Mouse (Mus musculus): ENCODE results near the gene Tas2r115. TPM values are rescaled to one million over a fixed set of nuclear protein-coding genes. Genes with fewer than 3 reads are reported as not detected.
"Not testable (repeated sequence)": the region's sequence is repeated elsewhere in the genome, so short reads cannot be mapped to it uniquely, and the experiment has no call there.

Gene Tas2r115
- polyA plus RNA-seq (2015; fragmentation: Nextera tagmentation; extraction: Ambion mirVana), result not detected in 2 replicates

DNA sequence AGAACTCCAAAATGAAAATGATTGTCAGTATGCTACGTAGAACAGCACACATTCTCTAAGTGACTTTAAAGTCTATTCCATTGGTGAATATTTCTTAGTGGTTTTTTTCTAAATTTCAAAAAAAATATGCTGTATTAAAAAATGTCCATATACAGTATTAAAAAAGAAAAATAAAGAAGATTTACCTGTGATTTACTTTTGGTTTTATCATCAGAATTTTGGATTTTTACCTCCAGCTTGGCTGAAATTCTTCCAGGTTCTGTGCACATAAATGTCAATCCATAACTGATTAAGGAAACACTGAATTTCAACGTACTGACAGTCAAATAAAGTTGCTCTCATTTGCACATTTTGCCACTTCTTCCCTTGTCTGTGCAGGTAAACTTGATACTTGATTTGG lies at the start of gene Tas2r115:
Gene Tas2r115 (minus strand): TSS at position 101 of the 400 bp plus-strand sequence.
- H3K4me3 ChIP-seq, result no peak within 1 kb of the TSS
- no peak within 1 kb of the TSS for H3K4me2 ChIP-seq
- H3K27me3 ChIP-seq, result no peaks in the 10 kb centered on the region
- ATAC-seq (ENCODE audit: insufficient number of reproducible peaks, insufficient read depth, low FRiP score, low TSS enrichment, low read depth), result no peak
- no peak within 1 kb of the TSS for H3K27ac ChIP-seq
- 69% methylated on average over 2 of the region's 2 CpGs for WGBS
- H3K4me1 ChIP-seq, result no peaks in the 10 kb centered on the region
- no peak within 1 kb of the TSS for H3K9ac ChIP-seq
- no peaks in the 10 kb centered on the region for H3K36me3 ChIP-seq
- no peaks in the 10 kb centered on the region for H3K9me3 ChIP-seq

- no peaks in the 10 kb centered on the region for H3K36me3 ChIP-seq
- no peak within 1 kb of the TSS for H3K27ac ChIP-seq
- no peaks in the 10 kb centered on the region for H3K9me3 ChIP-seq
- H3K4me3 ChIP-seq, result no peak within 1 kb of the TSS
- ATAC-seq (ENCODE audit: insufficient number of reproducible peaks, insufficient read depth, low FRiP score, low TSS enrichment, low read depth), result no peak
- H3K4me2 ChIP-seq, result no peak within 1 kb of the TSS
- H3K9ac ChIP-seq, result no peak within 1 kb of the TSS
- no peaks in the 10 kb centered on the region for H3K27me3 ChIP-seq
- H3K4me1 ChIP-seq, result no peaks in the 10 kb centered on the region
Observed at GRCm38 (mm10) chr6:132778062-132778461, 40.2 kb upstream of the Tas2r115 start, which contains the start of gene Tas2r136. TSS of gene Tas2r136 (minus strand) at chr6:132778162.

- Histone ChIP-seq H3K4me1 (no peaks in the 10 kb centered on the region), H3K27me3 (no peaks in the 10 kb centered on the region), H3K9ac (no peak within 1 kb of the TSS), H3K4me2 (no peak within 1 kb of the TSS), H3K36me3 (no peaks in the 10 kb centered on the region), H3K27ac (no peak within 1 kb of the TSS), H3K9me3 (no peaks in the 10 kb centered on the region), H3K4me3 (no peak within 1 kb of the TSS)
- 96% methylated on average over 2 of the region's 2 CpGs for WGBS
- ATAC-seq (ENCODE audit: insufficient number of reproducible peaks, insufficient read depth, low FRiP score, low TSS enrichment, low read depth), result no peak
Observed at GRCm38 (mm10) chr6:132761831-132762230, 24.0 kb upstream of the Tas2r115 start, which contains the start of gene Tas2r102. TSS of gene Tas2r102 (plus strand) at chr6:132762131.

DNA sequence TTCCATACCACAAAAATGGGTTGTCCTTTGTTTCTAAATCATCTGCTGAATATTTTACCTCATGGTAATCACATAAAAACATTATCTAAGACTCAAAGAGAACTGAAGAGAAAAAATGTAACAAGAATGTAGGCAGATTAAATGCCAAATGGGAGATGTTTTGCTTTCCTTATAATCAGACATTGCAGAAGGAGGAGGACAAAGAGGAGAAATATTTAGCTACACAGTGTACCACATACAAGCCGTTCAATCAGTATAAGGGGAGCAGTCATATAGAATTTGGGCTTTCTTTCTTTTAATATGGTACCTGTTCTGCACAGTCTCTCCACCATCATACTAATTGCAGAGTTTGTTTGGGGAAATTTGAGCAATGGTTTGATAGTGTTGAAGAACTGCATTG lies 16.6 kb upstream of the Tas2r115 start, which contains the start of gene Tas2r124:
Gene Tas2r124 (plus strand): TSS at position 301 of the 400 bp plus-strand sequence.
- Histone ChIP-seq H3K27ac (no peak within 1 kb of the TSS), H3K9me3 (no peaks in the 10 kb centered on the region), H3K27me3 (no peaks in the 10 kb centered on the region), H3K36me3 (no peaks in the 10 kb centered on the region), H3K4me3 (no peak within 1 kb of the TSS), H3K9ac (no peak within 1 kb of the TSS), H3K4me1 (no peaks in the 10 kb centered on the region), H3K4me2 (no peak within 1 kb of the TSS)
- no peak for ATAC-seq (ENCODE audit: insufficient number of reproducible peaks, insufficient read depth, low FRiP score, low TSS enrichment, low read depth)
- WGBS, result 70% methylated on average over 1 of the region's 1 CpGs

DNA sequence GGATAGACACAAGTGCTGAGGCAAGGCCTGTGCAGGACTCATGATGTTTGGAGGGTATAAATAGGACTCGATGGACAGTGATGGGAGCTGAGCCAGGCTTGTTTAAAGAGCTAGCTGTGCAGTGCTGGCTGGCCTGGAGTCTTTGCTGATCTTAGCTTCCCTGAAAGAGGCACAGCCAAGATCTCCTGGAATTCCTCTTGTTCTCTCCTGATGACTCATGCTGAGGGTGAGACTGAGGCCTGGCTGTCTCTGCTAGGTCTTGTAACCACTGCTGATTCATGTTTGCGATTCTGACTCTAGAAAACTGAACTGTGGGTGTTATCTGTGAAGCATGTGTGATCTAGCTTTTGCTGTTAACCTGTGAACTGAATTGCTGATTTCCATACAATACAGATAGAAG lies 12.4 kb upstream of the Tas2r115 start:
- no peak overlapping the region for H3K4me2 ChIP-seq
- no peak overlapping the region for H3K4me3 ChIP-seq
- H3K27me3 ChIP-seq, result no peaks in the 10 kb centered on the region
- H3K4me1 ChIP-seq, result no peaks in the 10 kb centered on the region
- no peaks in the 10 kb centered on the region for H3K9me3 ChIP-seq
- H3K36me3 ChIP-seq, result no peaks in the 10 kb centered on the region
- WGBS, result 87% methylated on average over 2 of the region's 2 CpGs
- no peak overlapping the region for H3K27ac ChIP-seq
- H3K9ac ChIP-seq, result no peak overlapping the region
- ATAC-seq (ENCODE audit: insufficient number of reproducible peaks, insufficient read depth, low FRiP score, low TSS enrichment, low read depth), result no peak

DNA sequence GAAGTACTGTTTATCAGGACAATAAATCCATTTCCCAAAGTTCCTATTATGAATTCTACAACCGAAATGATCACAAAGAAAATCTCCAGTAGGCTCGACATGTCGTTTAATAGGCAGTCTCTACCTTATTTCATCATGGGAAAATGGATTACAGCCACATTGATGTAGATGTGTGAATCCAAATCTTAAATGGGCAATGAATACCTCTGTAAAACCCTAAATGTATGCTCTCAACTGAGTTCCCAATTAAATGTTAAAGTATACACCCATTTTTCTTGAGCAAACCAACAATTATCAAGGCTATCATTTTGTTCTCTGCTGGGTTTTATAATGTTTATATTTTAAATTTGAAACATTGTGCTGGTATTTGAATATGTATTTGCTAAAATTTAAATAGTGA lies 26.0 kb downstream of the Tas2r115 start, which contains the start of gene Tas2r122:
Gene Tas2r122 (minus strand): TSS at position 101 of the 400 bp plus-strand sequence.
- Histone ChIP-seq H3K27ac (no peak within 1 kb of the TSS), H3K9me3 (no peaks in the 10 kb centered on the region), H3K9ac (no peak within 1 kb of the TSS), H3K36me3 (no peaks in the 10 kb centered on the region), H3K4me2 (no peak within 1 kb of the TSS), H3K27me3 (no peaks in the 10 kb centered on the region), H3K4me3 (no peak within 1 kb of the TSS), H3K4me1 (no peaks in the 10 kb centered on the region)
- 84% methylated on average over 3 of the region's 3 CpGs for WGBS
- no peak for ATAC-seq (ENCODE audit: insufficient number of reproducible peaks, insufficient read depth, low FRiP score, low TSS enrichment, low read depth)

GRCm38 (mm10) chr6:132700907-132701306 lies 36.9 kb downstream of the Tas2r115 start, which contains the start of gene Tas2r121:
TSS of gene Tas2r121 (minus strand) at chr6:132701007.
- Histone ChIP-seq H3K4me2 (no peak within 1 kb of the TSS), H3K27ac (no peak within 1 kb of the TSS), H3K36me3 (no peaks in the 10 kb centered on the region), H3K9me3 (no peaks in the 10 kb centered on the region), H3K4me3 (no peak within 1 kb of the TSS), H3K4me1 (no peaks in the 10 kb centered on the region), H3K27me3 (no peaks in the 10 kb centered on the region), H3K9ac (no peak within 1 kb of the TSS)
- no peak for ATAC-seq (ENCODE audit: insufficient number of reproducible peaks, insufficient read depth, low FRiP score, low TSS enrichment, low read depth)
- WGBS, result 73% methylated on average over 1 of the region's 1 CpGs

DNA sequence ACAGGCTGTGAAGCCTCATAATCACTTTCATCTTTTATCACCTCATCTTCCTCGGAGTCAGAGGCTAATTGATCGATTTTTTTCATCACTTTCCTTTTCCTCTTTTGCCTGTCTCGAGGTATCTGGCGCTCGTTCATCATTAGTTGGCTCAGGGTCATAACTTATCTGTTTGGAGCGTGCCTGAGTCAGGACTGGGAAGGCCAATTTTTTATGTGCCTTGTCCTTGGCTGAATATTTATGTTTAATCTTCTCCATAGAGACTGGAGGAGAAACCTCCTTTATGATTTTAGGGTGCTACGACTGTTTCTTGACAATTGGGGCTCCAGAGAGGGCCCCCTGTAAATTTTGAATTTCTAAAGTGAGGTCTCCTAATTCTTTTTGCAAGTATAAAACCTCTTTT lies 46.2 kb downstream of the Tas2r115 start:
- not testable (repeated sequence) for H3K4me2 ChIP-seq; H3K9ac ChIP-seq; H3K4me1 ChIP-seq; H3K4me3 ChIP-seq; H3K36me3 ChIP-seq; H3K27ac ChIP-seq; ATAC-seq (ENCODE audit: insufficient number of reproducible peaks, insufficient read depth, low FRiP score, low TSS enrichment, low read depth); H3K27me3 ChIP-seq; H3K9me3 ChIP-seq
- WGBS, result 80% methylated on average over 7 of the region's 7 CpGs

Other genes with a start within 250 kb of the Tas2r115 start
- gene Prh1, start 168.2 kb downstream of the Tas2r115 start, polyA plus RNA-seq (2015; fragmentation: Nextera tagmentation; extraction: Ambion mirVana), result not detected in 2 replicates
- gene Prp2, start 142.1 kb downstream of the Tas2r115 start, polyA plus RNA-seq (2015; fragmentation: Nextera tagmentation; extraction: Ambion mirVana), result not detected in 2 replicates
- gene A630073D07Rik, start 86.5 kb downstream of the Tas2r115 start, polyA plus RNA-seq (2015; fragmentation: Nextera tagmentation; extraction: Ambion mirVana), result not detected in 2 replicates
- gene Tas2r120, start 81.1 kb downstream of the Tas2r115 start, polyA plus RNA-seq (2015; fragmentation: Nextera tagmentation; extraction: Ambion mirVana), result not detected in 2 replicates
- not detected in 2 replicates for gene Tas2r121, start 37.0 kb downstream of the Tas2r115 start, polyA plus RNA-seq (2015; fragmentation: Nextera tagmentation; extraction: Ambion mirVana)
- not detected in 2 replicates for gene Tas2r122, start 26.1 kb downstream of the Tas2r115 start, polyA plus RNA-seq (2015; fragmentation: Nextera tagmentation; extraction: Ambion mirVana)
- gene Tas2r124, start 16.7 kb upstream of the Tas2r115 start, polyA plus RNA-seq (2015; fragmentation: Nextera tagmentation; extraction: Ambion mirVana), result not detected in 2 replicates
- gene Tas2r102, start 24.1 kb upstream of the Tas2r115 start, polyA plus RNA-seq (2015; fragmentation: Nextera tagmentation; extraction: Ambion mirVana), result not detected in 2 replicates
- gene Tas2r136, start 40.1 kb upstream of the Tas2r115 start, polyA plus RNA-seq (2015; fragmentation: Nextera tagmentation; extraction: Ambion mirVana), result not detected in 2 replicates
- gene Tas2r117, start 64.8 kb upstream of the Tas2r115 start, polyA plus RNA-seq (2015; fragmentation: Nextera tagmentation; extraction: Ambion mirVana), result not detected in 2 replicates
- not detected in 2 replicates for gene Tas2r123, start 109.1 kb upstream of the Tas2r115 start, polyA plus RNA-seq (2015; fragmentation: Nextera tagmentation; extraction: Ambion mirVana)
- gene Tas2r116, start 117.4 kb upstream of the Tas2r115 start, polyA plus RNA-seq (2015; fragmentation: Nextera tagmentation; extraction: Ambion mirVana), result not detected in 2 replicates
- gene Tas2r110, start 130.0 kb upstream of the Tas2r115 start, polyA plus RNA-seq (2015; fragmentation: Nextera tagmentation; extraction: Ambion mirVana), result not detected in 2 replicates
- not detected in 2 replicates for gene Tas2r113, start 155.0 kb upstream of the Tas2r115 start, polyA plus RNA-seq (2015; fragmentation: Nextera tagmentation; extraction: Ambion mirVana)
- gene Tas2r125, start 171.6 kb upstream of the Tas2r115 start, polyA plus RNA-seq (2015; fragmentation: Nextera tagmentation; extraction: Ambion mirVana), result not detected in 2 replicates
- gene Tas2r129, start 213.1 kb upstream of the Tas2r115 start, polyA plus RNA-seq (2015; fragmentation: Nextera tagmentation; extraction: Ambion mirVana), result not detected in 2 replicates
- not detected in 2 replicates for gene Tas2r131, start 219.9 kb upstream of the Tas2r115 start, polyA plus RNA-seq (2015; fragmentation: Nextera tagmentation; extraction: Ambion mirVana)
- not detected in 2 replicates for gene Tas2r109, start 242.9 kb upstream of the Tas2r115 start, polyA plus RNA-seq (2015; fragmentation: Nextera tagmentation; extraction: Ambion mirVana)